Mouse (Mus musculus) CD4-positive, CD25-positive, alpha-beta regulatory T cell, adult 2 months (primary cell): ENCODE measurements around the gene Tspyl4.
"Not testable (repeated sequence)": the region's sequence is repeated elsewhere in the genome, so short reads cannot be mapped to it uniquely, and the experiment has no call there.

Source experiments
- DNase-seq: peaks from one replicate; pipeline ENCODE4 v3.0.0-alpha.2; 2012; ENCODE audit warnings: low read depth, low spot score

Gene Tspyl4

GRCm38 (mm10) chr10:34297299-34297979, at the start of gene Tspyl4:
Gene Tspyl4, plus strand, starts transcription at chr10:34297442.
- peak; percentile 98 for DNase-seq

- DNase-seq = no peak
Measured at GRCm38 (mm10) chr10:34247757-34248156, 49.5 kb upstream of the Tspyl4 start.

GRCm38 (mm10) chr10:34249594-34249993, 47.6 kb upstream of the Tspyl4 start:
- no peak for DNase-seq

- DNase-seq = not testable (repeated sequence)
Measured at GRCm38 (mm10) chr10:34252833-34253232, 44.4 kb upstream of the Tspyl4 start.

DNA sequence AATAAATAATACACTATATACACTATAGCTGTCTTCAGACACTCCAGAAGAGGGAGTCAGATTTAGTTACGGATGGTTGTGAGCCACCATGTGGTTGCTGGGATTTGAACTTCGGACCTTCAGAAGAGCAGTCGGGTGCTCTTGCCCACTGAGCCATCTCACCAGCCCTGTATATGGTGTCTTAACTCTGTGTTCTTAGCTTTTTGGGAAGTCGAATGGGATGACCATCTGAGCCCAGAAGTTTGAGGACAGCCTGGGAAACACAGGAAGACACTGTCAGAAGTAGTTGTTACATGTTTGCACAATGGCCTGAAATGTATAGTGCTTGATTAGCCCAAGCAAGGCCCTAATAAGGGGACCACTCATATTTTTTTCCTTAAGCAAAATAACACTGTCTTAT, 32.1 kb upstream of the Tspyl4 start:
- DNase-seq = no peak

DNA sequence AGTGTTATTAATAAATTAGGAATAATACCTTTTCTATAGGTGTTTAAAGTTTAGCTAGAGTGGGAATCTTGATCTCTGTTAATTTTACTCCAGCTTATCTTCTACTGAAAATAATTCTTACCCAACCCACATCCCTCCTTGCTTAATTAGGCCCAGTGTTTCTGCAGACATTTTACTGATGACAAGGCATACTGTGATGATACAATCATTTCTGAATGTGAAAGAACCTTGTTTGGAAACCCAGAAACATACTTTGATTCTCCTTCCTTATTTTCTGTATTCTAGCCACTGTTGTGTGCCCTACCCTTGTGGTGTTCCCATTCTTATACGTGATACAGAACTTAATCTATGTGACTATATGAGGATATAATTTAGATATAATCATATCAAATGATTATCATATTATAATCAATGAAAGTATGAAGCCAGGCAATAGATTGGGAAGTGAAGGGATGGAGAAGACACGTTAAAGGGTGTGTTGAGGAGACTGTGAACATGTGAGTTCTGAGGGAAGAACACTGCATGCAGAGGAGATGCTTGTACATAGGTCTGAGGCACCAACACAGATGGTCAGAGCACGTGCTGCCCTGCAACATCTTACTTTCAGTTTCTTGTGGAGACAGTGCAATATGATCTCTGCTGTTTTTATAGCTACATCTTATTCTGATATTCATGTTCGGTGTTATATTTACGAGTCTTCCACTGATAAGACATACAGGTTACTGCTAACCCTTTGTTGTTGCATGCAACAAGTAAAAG, 29.8 kb upstream of the Tspyl4 start:
- DNase-seq = no peak

GRCm38 (mm10) chr10:34271681-34272080, 25.6 kb upstream of the Tspyl4 start:
- no peak for DNase-seq

DNA sequence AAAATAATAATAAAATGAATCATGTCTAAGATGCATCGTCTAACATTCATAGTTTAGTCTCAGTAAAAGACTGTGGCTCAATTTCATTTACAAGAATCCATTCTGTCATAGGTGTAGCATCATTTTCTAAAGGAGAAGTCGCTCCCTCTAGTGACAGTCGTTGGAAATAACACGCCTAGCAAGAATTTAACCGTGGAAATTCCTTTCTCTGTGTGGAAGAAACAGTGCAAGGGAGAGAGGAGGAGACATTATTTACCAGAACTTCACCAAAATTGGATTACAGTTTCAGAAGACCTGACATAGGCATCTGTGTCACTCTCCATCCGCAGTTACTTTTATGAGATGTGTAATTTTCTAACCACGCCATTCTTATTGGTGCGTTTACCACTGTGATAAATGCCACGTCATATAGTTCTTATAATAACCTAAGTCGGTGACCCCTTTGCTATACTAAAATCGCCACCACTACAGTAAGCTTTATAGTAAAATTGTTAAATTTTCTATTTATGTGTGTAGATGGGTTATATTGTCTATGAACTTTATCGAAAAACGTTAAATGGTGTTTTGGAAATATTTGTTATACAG, 16.6 kb upstream of the Tspyl4 start:
- DNase-seq = peak; percentile 82

DNA sequence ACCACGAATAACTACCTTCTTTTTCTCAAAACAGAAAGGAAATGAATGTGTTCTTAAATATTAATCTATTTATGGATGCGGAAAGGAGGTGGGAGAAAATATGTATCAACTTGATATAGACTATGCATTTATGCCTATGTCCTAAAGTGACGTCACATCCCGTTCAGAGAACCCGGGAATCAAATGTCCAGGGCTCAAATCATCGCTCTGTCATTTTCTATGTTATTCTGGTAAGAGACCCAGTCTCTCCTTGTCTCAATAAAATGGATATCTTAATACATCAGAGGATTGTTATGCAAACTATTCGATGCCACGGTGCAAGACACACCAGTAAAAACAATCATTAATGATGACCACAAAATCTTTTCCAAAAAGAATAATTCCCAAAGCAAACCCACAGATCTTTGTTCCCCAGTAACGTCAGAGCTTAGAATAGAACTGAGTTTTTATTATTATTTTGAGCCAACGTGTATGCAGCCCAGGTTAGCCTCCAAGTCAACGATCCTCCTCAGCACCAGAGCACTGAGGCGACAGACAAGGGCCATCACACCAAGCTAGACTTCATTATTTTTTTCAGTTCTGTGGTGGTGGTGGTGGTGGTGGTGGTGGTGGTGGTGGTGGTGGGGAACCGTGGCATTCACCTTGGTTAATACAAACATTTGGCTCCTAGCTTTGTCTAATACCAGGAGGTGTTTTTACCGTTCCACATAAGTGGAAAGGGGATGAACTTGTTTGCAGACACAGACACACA, 15.9 kb upstream of the Tspyl4 start:
- peak; percentile 39 for DNase-seq

DNA sequence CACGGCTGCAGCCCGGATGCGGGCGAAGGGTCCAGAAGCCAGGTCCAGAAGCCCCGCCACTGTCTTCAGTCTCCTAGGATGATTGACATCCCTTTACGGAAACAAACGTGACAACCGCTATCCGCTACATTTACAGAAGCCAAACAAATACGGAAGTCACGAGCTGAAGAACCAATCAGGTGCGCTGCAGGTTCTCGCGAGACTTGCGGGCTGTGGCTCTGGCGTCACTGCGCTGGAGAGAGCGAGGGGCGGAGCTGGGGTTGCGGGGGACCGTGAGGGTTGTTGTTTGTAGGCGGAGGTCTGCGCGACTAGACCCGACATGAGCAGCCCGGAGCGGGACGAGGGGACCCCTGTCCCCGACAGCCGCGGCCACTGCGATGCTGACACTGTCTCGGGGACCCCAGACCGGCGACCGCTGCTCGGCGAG, 15.3 kb upstream of the Tspyl4 start, which contains the start of gene Tspyl1:
Gene Tspyl1, plus strand, starts transcription at position 229 of the 427 bp plus-strand sequence.
- DNase-seq = peak; percentile 99

DNA sequence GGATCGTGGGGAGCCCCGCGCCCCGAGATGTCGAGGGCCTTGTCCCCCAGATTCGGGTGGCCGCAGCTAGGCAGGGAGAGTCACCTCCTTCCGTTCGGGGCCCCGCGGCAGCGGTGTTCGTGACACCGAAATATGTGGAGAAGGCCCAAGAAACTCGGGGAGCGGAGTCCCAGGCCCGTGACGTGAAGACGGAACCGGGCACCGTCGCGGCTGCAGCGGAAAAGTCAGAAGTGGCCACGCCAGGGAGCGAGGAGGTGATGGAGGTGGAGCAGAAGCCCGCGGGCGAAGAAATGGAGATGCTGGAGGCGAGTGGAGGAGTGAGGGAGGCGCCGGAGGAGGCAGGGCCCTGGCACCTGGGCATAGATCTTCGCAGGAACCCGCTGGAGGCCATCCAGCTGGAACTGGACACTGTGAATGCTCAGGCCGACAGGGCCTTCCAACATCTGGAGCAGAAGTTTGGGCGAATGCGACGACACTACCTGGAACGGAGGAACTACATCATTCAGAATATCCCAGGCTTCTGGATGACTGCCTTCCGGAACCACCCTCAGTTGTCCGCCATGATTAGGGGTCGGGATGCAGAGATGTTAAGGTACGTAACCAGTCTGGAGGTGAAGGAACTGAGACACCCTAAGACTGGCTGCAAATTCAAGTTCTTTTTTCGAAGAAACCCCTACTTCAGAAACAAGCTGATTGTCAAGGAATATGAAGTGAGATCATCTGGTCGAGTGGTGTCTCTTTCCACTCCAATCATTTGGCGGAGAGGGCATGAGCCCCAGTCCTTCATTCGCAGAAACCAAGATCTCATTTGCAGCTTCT, 14.6 kb upstream of the Tspyl4 start:
- peak; percentile 56 for DNase-seq

DNA sequence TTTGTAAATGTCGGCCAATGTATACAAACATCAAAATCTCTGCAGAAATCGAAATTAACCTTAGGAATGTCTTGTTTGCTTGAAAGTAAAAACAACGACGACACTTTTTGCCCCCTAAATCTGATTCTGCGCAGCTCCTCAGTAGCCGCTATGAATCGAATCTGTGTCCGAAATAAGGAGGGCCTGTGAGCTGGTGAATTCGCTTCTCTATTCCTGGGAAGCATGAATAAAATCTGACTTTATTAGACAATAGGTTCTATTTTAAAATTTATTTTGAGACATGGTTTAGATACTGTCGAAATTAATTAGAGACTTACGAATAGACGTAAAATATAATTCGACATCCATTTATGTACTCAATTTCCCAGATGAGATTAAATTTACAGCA, 337 bp upstream of the Tspyl4 start:
- peak; percentile 12 for DNase-seq

DNA sequence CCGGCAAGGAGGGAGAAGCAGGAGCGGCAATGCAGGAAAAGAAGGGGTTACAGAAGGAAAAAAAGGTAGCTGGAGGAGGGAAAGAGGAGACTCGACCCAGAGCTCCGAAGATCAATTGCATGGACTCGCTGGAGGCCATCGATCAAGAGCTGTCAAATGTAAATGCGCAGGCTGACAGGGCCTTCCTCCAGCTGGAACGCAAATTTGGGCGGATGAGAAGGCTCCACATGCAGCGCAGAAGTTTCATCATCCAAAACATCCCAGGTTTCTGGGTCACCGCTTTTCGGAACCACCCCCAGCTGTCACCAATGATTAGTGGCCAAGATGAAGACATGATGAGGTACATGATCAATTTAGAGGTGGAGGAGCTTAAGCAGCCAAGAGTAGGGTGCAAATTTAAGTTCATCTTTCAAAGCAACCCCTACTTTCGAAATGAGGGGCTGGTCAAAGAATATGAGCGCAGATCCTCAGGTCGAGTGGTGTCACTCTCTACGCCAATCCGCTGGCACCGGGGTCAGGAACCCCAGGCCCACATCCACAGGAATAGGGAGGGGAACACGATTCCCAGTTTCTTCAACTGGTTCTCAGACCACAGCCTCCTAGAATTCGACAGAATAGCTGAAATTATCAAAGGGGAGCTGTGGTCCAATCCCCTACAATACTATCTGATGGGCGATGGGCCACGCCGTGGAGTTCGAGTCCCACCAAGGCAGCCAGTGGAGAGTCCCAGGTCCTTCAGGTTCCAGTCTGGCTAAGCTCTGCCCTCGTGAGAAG, 925 bp downstream of the Tspyl4 start:
- DNase-seq = no peak

- DNase-seq = no peak
Measured at GRCm38 (mm10) chr10:34300368-34300767, 3.1 kb downstream of the Tspyl4 start.

- no peak for DNase-seq
Measured at GRCm38 (mm10) chr10:34307070-34307469, 9.8 kb downstream of the Tspyl4 start.

GRCm38 (mm10) chr10:34309915-34310685, 12.9 kb downstream of the Tspyl4 start:
- DNase-seq = no peak

- no peak for DNase-seq
Measured at GRCm38 (mm10) chr10:34312536-34312935, 15.3 kb downstream of the Tspyl4 start.

- no peak for DNase-seq
Measured at GRCm38 (mm10) chr10:34316571-34317216, 19.5 kb downstream of the Tspyl4 start.

DNA sequence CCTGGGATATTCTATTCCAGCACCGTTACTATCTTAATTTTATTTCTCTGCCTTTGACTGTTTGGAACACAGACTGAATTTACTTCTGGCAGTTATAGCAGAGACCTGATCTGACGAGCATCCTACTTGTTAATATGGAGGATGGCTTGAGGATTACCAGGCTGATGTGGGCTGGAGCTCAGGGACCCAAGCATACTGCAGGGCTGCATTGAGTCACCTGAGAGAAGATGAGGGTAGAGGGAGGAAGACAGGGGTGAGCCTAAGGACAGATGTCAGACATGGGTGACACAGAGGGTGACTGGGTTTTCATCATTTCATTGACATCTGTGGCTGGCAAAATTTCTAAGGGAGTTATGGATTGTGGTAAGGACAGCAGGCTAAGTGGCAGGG, 20.0 kb downstream of the Tspyl4 start:
- no peak for DNase-seq
